Mouse (Mus musculus) kidney, adult 2 months (tissue): ENCODE measurements around the gene Sec23a. TPM values are rescaled to one million over a fixed set of nuclear protein-coding genes. Genes with fewer than 3 reads are reported as not detected.
"Not testable (repeated sequence)": the region's sequence is repeated elsewhere in the genome, so short reads cannot be mapped to it uniquely, and the experiment has no call there.

Source experiments
- DNase-seq: peaks from one replicate; pipeline ENCODE4 v3.0.0; 2021
- H3K27ac ChIP-seq: fragments of 200-500 bp; 2 replicates; pipeline ENCODE4 v1.5.1; 2012; ENCODE audit warnings: low read depth, low read length, control low read depth, inconsistent platforms; ENCODE audit not compliant: insufficient read depth
- H3K27me3 ChIP-seq: fragments of 200-500 bp; replicated peaks from 2 replicates; pipeline ENCODE4 v1.6.1; 2012; ENCODE audit warnings: mild to moderate bottlenecking, moderate library complexity, low read length, inconsistent platforms; ENCODE audit not compliant: control insufficient read depth, insufficient read depth
- H3K36me3 ChIP-seq: fragments of 200-500 bp; 2 replicates; pipeline ENCODE4 v1.6.1; 2012; ENCODE audit warnings: mild to moderate bottlenecking, moderate library complexity, low read length, inconsistent platforms; ENCODE audit not compliant: control insufficient read depth, insufficient read depth
- H3K4me1 ChIP-seq: fragments of 200-500 bp; 2 replicates; pipeline ENCODE4 v1.6.1; 2011; ENCODE audit warnings: low read length; ENCODE audit not compliant: control insufficient read depth, insufficient read depth
- H3K4me3 ChIP-seq: fragments of 200-500 bp; 2 replicates; pipeline ENCODE4 v1.5.1; 2011; ENCODE audit warnings: mild to moderate bottlenecking, low read depth, low read length, control low read depth; ENCODE audit not compliant: insufficient read depth
- CTCF ChIP-seq: fragments of 200-500 bp; conservative IDR thresholded peaks from 2 replicates; pipeline ENCODE4 v1.5.1; 2011; ENCODE audit warnings: low read depth, mild to moderate bottlenecking, control low read depth, low read length, moderate library complexity, mixed read lengths; ENCODE audit not compliant: insufficient read depth, insufficient read length
- POLR2A ChIP-seq: fragments of 200-500 bp; IDR thresholded peaks from one replicate; pipeline ENCODE4 v1.6.1; 2011; ENCODE audit warnings: low read depth, low read length, control low read depth
- WGBS: fragments of 180-500 bp; shearing (Covaris S2); methylation state at CpG from one replicate; pipeline ENCODE4 v1.1.7; 2018; 5-methylcytosine and 5-hydroxymethylcytosine counted together
- polyA plus RNA-seq: library from polyadenylated mRNA; depleted of rRNA; stranded (reverse); fragments of >200 nt; gene quantifications from 2 replicates; pipeline ENCODE4 v1.2.3, GENCODE M21; 2012

Sec23a gene
- polyA plus RNA-seq, 1 experiment = 13.2 TPM

DNA sequence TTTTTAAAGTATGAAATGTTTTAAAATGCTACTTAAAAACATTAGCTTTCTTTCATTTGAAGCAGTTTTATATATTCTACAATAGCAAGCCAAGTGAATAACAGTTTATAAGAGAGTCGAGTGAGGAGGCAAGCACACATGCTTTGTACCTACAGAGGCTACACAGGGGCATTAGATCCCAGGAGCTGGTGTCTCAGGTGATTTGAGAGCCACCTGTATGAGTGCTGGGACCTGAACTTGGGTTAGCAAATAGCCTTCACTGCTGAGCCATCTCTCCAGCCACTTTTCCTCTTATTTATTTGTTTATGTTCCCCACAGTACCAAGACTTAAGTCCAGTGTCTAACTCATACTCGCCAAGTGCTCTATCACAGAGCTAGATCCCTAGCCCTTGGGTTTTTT lies 8.1 kb upstream of the Sec23a start:
- Histone ChIP-seq H3K36me3 (no peaks in the 10 kb centered on the region; the same call in 1 of the 2 replicates), H3K4me1 (no peaks in the 10 kb centered on the region), H3K27me3 (no peaks in the 10 kb centered on the region), H3K4me3 (no peak overlapping the region), H3K27ac (no peak overlapping the region)
- WGBS = 91% methylated on average over 2 of the region's 2 CpGs
- no peak for TF ChIP-seq CTCF
- DNase-seq = no peak

DNA sequence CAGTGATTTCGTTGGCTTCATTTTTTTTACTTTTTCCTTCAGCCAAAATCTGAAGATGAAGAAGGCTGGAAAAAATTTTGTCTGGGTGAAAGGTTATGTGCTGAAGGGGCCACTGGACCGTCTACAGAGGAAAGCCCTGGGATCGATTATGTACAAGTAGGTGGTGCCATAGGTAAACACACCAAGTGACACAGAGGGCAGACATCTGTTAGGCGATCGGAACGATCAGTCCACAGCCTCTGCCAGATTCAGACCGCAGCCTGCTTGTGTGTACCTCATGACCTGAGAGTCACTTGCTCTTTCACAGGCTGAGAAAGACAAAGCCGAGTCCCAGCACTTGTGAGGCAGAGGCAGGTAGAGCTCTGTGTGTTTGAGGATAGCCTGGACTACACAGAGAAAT lies 6.2 kb upstream of the Sec23a start:
- WGBS = 87% methylated on average over 8 of the region's 8 CpGs
- Histone ChIP-seq H3K36me3 (no peaks in the 10 kb centered on the region; the same call in 1 of the 2 replicates), H3K27me3 (no peaks in the 10 kb centered on the region), H3K4me1 (no peaks in the 10 kb centered on the region), H3K4me3 (no peak overlapping the region), H3K27ac (no peak overlapping the region)
- DNase-seq = no peak
- TF ChIP-seq CTCF = no peak

DNA sequence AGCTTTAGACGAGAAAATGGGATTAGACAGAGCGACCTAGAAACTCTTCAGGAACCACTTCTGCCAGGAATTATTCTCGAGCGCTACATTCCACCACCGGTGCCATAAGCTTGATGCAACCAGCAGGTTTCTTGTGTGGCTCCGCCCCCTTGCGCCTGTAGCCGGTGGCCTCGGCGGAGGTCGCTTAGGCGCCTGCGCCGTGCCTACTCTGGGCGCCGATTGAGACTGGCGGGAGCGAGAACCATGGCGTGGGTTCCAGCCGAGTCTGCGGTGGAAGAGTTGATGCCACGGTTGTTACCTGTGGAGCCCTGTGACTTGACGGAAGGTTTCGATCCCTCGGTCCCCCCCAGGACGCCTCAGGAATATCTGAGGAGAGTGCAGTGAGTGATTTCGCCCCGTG lies 1.4 kb upstream of the Sec23a start, which contains the start of gene Gemin2:
Gene Gemin2 (plus strand): TSS at position 160 of the 400 bp plus-strand sequence.
- Histone ChIP-seq H3K4me1 (no peaks in the 10 kb centered on the region), H3K27ac (peak within 1 kb of the TSS; percentile 64), H3K4me3 (peak within 1 kb of the TSS; percentile 83), H3K27me3 (no peaks in the 10 kb centered on the region), H3K36me3 (no peaks in the 10 kb centered on the region; the same call in 1 of the 2 replicates)
- peak; percentile 96 for DNase-seq
- WGBS = under 1% methylated on average over 28 of the region's 28 CpGs
- TF ChIP-seq CTCF = no peak
- no peak for TF ChIP-seq POLR2A

DNA sequence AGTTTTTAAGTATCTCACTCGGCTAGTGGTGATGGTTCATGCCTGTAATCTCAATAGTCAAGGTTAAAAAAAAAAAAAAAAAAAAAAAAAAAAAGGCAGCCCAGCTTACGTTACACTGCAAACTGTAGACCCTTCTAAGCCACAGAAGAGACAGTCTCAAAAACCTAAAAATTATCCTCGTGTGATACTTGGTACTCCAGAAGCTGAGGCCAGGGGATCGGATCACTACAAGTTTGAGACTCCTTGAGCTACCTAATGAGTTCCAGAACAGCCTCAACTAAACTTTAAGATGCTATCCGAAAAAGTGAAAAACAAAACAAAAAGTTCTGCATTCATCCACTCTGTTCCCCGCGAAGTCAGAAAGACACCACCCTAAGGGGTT lies 884 bp upstream of the Sec23a start:
- Histone ChIP-seq H3K27ac (peak overlapping the region; percentile 64), H3K4me3 (peak overlapping the region; percentile 33), H3K27me3 (no peaks in the 10 kb centered on the region), H3K36me3 (no peaks in the 10 kb centered on the region; the same call in 1 of the 2 replicates), H3K4me1 (no peaks in the 10 kb centered on the region)
- WGBS = under 1% methylated on average over 7 of the region's 7 CpGs
- no peak for TF ChIP-seq CTCF
- TF ChIP-seq POLR2A = no peak
- DNase-seq = no peak

GRCm38 (mm10) chr12:59011275-59011843 lies 458 bp downstream of the Sec23a start:
- no peaks in the 10 kb centered on the region for H3K36me3 ChIP-seq
- WGBS = 1% methylated on average over 25 of the region's 25 CpGs
- H3K27ac ChIP-seq = peak overlapping the region; percentile 92
- peak overlapping the region; percentile 99 for H3K4me3 ChIP-seq
- no peaks in the 10 kb centered on the region for H3K4me1 ChIP-seq
- no peaks in the 10 kb centered on the region for H3K27me3 ChIP-seq
- TF ChIP-seq POLR2A = no peak
- no peak for TF ChIP-seq CTCF
- no peak for DNase-seq

DNA sequence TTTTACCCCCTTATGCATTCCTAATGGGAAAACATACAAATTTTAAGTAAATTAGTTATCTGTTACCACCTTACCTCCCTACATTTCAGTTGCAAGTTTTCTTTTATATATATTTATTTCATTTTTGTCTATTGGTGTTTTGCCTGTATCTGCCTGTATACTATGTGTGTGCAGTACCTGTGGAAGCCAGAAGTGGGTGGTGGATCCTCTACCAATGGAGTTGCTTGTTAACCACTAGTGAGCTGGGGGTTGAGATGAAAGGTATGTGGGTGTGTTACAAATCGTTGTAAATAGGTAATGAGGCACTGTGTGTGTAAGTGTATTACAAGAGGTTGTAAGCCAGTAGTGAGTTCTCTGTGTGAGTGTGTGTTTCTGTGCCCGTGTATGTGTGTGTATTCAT lies 1.3 kb downstream of the Sec23a start:
- H3K27me3 ChIP-seq = no peaks in the 10 kb centered on the region
- TF ChIP-seq CTCF (0 out of 2 replicates have a peak, but pooled peaks have one; percentile 8), POLR2A (no peak)
- H3K4me3 ChIP-seq = no peak overlapping the region
- DNase-seq = no peak
- H3K27ac ChIP-seq = no peak overlapping the region
- no peaks in the 10 kb centered on the region for H3K4me1 ChIP-seq
- WGBS = 27% methylated on average over 2 of the region's 2 CpGs
- no peaks in the 10 kb centered on the region; the same call in 1 of the 2 replicates for H3K36me3 ChIP-seq

GRCm38 (mm10) chr12:58985766-58986165 lies 26.1 kb downstream of the Sec23a start:
- no peak overlapping the region for H3K4me3 ChIP-seq
- WGBS = 96% methylated on average over 3 of the region's 3 CpGs

GRCm38 (mm10) chr12:58981178-58981661 lies 30.6 kb downstream of the Sec23a start:
- not testable (repeated sequence) for DNase-seq
- 67% methylated on average over 6 of the region's 6 CpGs for WGBS

More at GRCm38 (mm10) chr12:58985766-58986165, 26.1 kb downstream of the Sec23a start:
- no peaks in the 10 kb centered on the region for H3K4me1 ChIP-seq
- TF ChIP-seq POLR2A (no peak), CTCF (no peak)
- no peak overlapping the region for H3K27ac ChIP-seq
- H3K27me3 ChIP-seq = no peaks in the 10 kb centered on the region
- no peak for DNase-seq
- H3K36me3 ChIP-seq = peaks cover 3% of the 10 kb centered on the region

More at GRCm38 (mm10) chr12:58981178-58981661, 30.6 kb downstream of the Sec23a start:
- H3K36me3 ChIP-seq, H3K4me1 ChIP-seq, H3K4me3 ChIP-seq, H3K27me3 ChIP-seq, H3K27ac ChIP-seq: not testable (repeated sequence)
